Mouse (Mus musculus) lung, postnatal 0 days (tissue): ENCODE measurements around the gene Rai14.

Source experiments
- CTCF ChIP-seq: IDR thresholded peaks from 2 replicates; pipeline ENCODE4 v1.5.1; 2016; ENCODE audit warnings: antibody characterized with exemption, mild to moderate bottlenecking
- EP300 ChIP-seq: IDR thresholded peaks from 2 replicates; pipeline ENCODE4 v1.6.1; 2016; ENCODE audit warnings: antibody characterized with exemption, mild to moderate bottlenecking, control low read depth

GRCm38 (mm10) chr15:10658803-10659202, 55.6 kb downstream of the Rai14 start:
- TF ChIP-seq EP300: no peak
- TF ChIP-seq CTCF: no peak
